In the genomic region with DNA sequence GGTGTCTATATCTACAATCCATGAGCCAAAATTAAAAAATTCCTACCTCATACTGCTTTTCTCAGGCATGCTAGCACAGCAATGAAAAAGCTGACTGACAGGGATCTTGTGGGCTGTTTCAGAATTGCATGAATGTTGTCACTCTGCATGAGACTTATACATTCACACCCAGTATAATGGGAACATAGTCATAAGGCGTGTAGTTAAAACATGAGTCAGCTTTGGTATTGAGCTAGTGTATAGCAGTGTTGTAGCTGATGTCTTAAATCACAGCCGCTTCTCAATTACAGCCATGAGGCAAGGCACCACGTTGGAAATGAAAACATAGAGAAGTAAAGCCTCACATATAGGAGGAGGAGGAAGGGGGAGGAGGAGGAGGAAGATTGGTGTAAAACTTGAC, we compare ENCODE assay signal across 33 mouse cellular contexts.
"Had no signal": no experiment of that assay in that cellular context is flagged by ENCODE, and none has a peak within 500 bp of the region (broad histone marks: within the 10 kb centered on the region; RNA-seq: fewer than 3 reads in every experiment).

No protein-coding gene starts in this region.

- H3K36me3 ChIP-seq: heart, embryonic 10.5 days; heart, embryonic 12.5 days; heart, embryonic 13.5 days; heart, embryonic 15.5 days; hindbrain, embryonic 10.5 days; hindbrain, embryonic 12.5 days; hindbrain, embryonic 13.5 days; hindbrain, embryonic 15.5 days; intestine, embryonic 15.5 days; kidney, embryonic 15.5 days had no signal

- H3K9me3 ChIP-seq: heart, embryonic 10.5 days; heart, embryonic 12.5 days; heart, embryonic 13.5 days; heart, embryonic 15.5 days; hindbrain, embryonic 10.5 days; hindbrain, embryonic 12.5 days; hindbrain, embryonic 13.5 days; hindbrain, embryonic 15.5 days; intestine, embryonic 15.5 days; kidney, embryonic 15.5 days had no signal

- H3K4me2 ChIP-seq: heart, embryonic 12.5 days; heart, embryonic 13.5 days; heart, embryonic 15.5 days; hindbrain, embryonic 12.5 days; hindbrain, embryonic 13.5 days; hindbrain, embryonic 14.5 days; hindbrain, embryonic 15.5 days; intestine, embryonic 15.5 days; kidney, embryonic 15.5 days had no signal

- ATAC-seq: hindbrain, embryonic 16.5 days; hindbrain, postnatal 0 days; inflammation-experienced regulatory T-cells, adult 6 months; intestine, embryonic 15.5 days had no signal

- H3K27ac ChIP-seq: heart, embryonic 10.5 days; heart, embryonic 13.5 days; heart, embryonic 15.5 days; hindbrain, embryonic 10.5 days; hindbrain, embryonic 12.5 days; hindbrain, embryonic 13.5 days; hindbrain, embryonic 14.5 days; hindbrain, embryonic 15.5 days; hindbrain, postnatal 0 days; intestine, embryonic 15.5 days; kidney, embryonic 15.5 days; kidney, postnatal 0 days; layer of hippocampus, adult 2 months; left cerebral cortex, adult 2 months had no signal

- DNase-seq: heart, postnatal 10 days; heart, postnatal 14 days; heart, postnatal 36 days; heart, postnatal 4 days; kidney, adult 11 months; kidney, adult 18-20 months; kidney, adult 2 months; kidney, adult 8-10 months; kidney, adult 9 months; kidney, postnatal 10 days; kidney, postnatal 14 days; kidney, postnatal 25 days; kidney, postnatal 36 days; kidney, postnatal 4 days; layer of hippocampus, adult 9-11 months; layer of hippocampus, postnatal 36 days had no signal

- H3K4me1 ChIP-seq: heart, embryonic 10.5 days; heart, embryonic 12.5 days; heart, embryonic 13.5 days; heart, embryonic 15.5 days; hindbrain, embryonic 10.5 days; hindbrain, embryonic 12.5 days; hindbrain, embryonic 13.5 days; hindbrain, embryonic 15.5 days; intestine, embryonic 15.5 days; kidney, embryonic 15.5 days had no signal

- H3K4me3 ChIP-seq: heart, embryonic 10.5 days; heart, embryonic 12.5 days; heart, embryonic 13.5 days; heart, embryonic 15.5 days; hindbrain, embryonic 10.5 days; hindbrain, embryonic 12.5 days; hindbrain, embryonic 13.5 days; hindbrain, embryonic 15.5 days; intestine, embryonic 15.5 days; kidney, embryonic 15.5 days; layer of hippocampus, adult 2 months; left cerebral cortex, adult 2 months had no signal

- H3K9ac ChIP-seq: heart, embryonic 12.5 days; heart, embryonic 13.5 days; heart, embryonic 15.5 days; hindbrain, embryonic 12.5 days; hindbrain, embryonic 13.5 days; hindbrain, embryonic 14.5 days; hindbrain, embryonic 15.5 days; intestine, embryonic 15.5 days; kidney, embryonic 15.5 days had no signal

- H3K27me3 ChIP-seq: heart, embryonic 12.5 days; heart, embryonic 13.5 days; heart, embryonic 15.5 days; hindbrain, embryonic 12.5 days; hindbrain, embryonic 13.5 days; hindbrain, embryonic 15.5 days; intestine, embryonic 15.5 days; kidney, embryonic 15.5 days had no signal
